9 mouse cellular contexts compared by ENCODE assay signal in the genomic region with DNA sequence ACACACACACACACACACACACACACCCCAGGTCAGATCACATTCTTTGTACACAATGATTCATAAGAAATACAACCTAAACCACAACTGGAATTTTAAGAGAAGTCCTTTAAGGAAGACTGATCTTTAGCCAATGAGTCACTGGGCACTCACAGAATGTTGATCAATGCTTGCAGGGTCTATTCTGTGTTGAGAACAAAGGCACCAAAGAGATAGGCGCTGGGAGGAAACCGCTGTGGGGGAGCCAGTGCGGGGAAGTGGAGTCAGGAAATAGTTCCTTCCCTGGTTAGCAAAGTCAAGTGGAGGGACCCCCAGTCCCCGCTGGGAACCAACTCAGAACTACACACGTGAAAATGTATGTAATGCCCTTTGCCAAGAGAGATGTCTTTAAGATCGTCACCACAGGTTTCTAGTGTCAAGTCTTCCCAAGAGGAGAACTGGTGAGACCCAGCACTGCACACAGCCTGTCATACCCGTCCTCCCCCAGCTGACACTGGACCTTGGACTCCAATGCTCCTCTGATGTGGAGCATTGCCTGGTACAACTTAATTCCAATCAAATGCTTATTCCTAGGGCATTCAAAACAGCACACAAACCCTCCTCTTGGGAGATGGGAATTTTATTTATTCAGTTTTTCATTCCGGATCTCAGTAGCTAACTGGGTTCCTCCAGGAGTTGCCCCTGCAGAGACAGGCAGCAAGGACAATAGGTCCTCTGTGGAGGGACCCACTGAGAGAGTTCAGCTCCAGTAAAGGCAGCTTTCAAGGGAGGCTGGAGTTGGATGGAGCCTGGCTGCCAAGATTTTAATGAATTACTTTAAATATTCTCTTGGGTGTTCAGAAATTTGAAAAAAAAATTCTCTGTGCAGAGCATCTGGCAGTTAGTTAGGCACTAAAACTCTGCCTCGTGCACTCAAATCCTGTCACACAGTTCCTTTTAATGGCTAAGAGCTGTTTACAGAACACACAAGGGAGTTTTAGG. TPM values are rescaled to one million over a fixed set of nuclear protein-coding genes. Genes with fewer than 3 reads are reported as not detected.
DNase-seq lines count a peak whose midpoint lies in the region; ATAC-seq and TF ChIP-seq lines count a peak whose summit lies in the region.
"Had no signal": no experiment of that assay in that cellular context is flagged by ENCODE, and none has a peak within 500 bp of the region (broad histone marks: within the 10 kb centered on the region; RNA-seq: fewer than 3 reads in every experiment).

No protein-coding gene starts in this region.

- peak overlapping the region; percentile 74 for H3K27ac ChIP-seq in limb, embryonic 10.5 days
- H3K27ac ChIP-seq: liver, embryonic 14.5 days had no signal

- TF ChIP-seq CTCF in lung, adult 2 months (IDR thresholded peaks at IDR 0.05; ENCODE audit: insufficient read depth, low read length): no peak

- H3K27me3 ChIP-seq in limb, embryonic 10.5 days (ENCODE audit: low read depth, poor library complexity, severe bottlenecking): no peaks in the 10 kb centered on the region

- H3K36me3 ChIP-seq in limb, embryonic 10.5 days: no peaks in the 10 kb centered on the region

- H3K4me3 ChIP-seq in limb, embryonic 10.5 days: no peak overlapping the region
- no peak overlapping the region for H3K4me3 ChIP-seq in lung, adult 2 months (replicated peaks; ENCODE audit: extremely low read depth, low read depth, low read length)

- peaks cover 19% of the 10 kb centered on the region for H3K4me1 ChIP-seq in limb, embryonic 10.5 days
- no peaks in the 10 kb centered on the region for H3K4me1 ChIP-seq in lung, adult 2 months (ENCODE audit: control insufficient read depth, insufficient read depth, low read length)

- no peaks in the 10 kb centered on the region for H3K9me3 ChIP-seq in limb, embryonic 10.5 days (replicated peaks)

- peak; percentile 25 to 36 for DNase-seq in cerebellum, postnatal 10 days
- no peak for DNase-seq in cerebellum, postnatal 25 days
- peak; percentile 41 to 59 for DNase-seq in right cerebral cortex, postnatal 10 days (ENCODE audit: low spot score in 2 of 2)
- no peak for DNase-seq in right cerebral cortex, adult 18-20 months
- DNase-seq in limb, embryonic 10.5 days (ENCODE audit: low spot score): no peak
- DNase-seq in cerebellum, postnatal 14 days: no peak
- no peak for DNase-seq in lung, adult 2 months

- no peak for ATAC-seq in erythroblast, adult 5-6 weeks (replicated peaks; ENCODE audit: low FRiP score, poor library complexity, severe bottlenecking)

- WGBS in limb, embryonic 10.5 days: 52% methylated on average over 9 of the region's 9 CpGs
- WGBS in lung, adult 2 months: 29% methylated on average over 9 of the region's 9 CpGs

- no peak for TF ChIP-seq POLR2A in lung, adult 2 months (IDR thresholded peaks at IDR 0.05; ENCODE audit: borderline replicate concordance, extremely low read depth, low read depth, low read length)

RNA-seq across cellular contexts. Expression of a gene that starts 10.6 kb away (rescaled TPM):
- 0.50 and 1.3 TPM in 2 replicates for polyA plus RNA-seq in limb, embryonic 10.5 days (2016; fragmentation: Nextera tagmentation; extraction: Ambion mirVana)
- 9.0 and 19.2 TPM in 2 replicates for total RNA-seq in erythroblast, adult 5-6 weeks (2015; ENCODE audit: low replicate concordance)
- total RNA-seq in erythroblast, adult 5-6 weeks (2017; ENCODE audit: low replicate concordance): 2.8 and 4.1 TPM in 2 replicates
- polyA plus RNA-seq in lung, adult 2 months (2012; rRNA removed): 18.4 and 25.7 TPM in 2 replicates

Comparison
In these comparisons a context has a peak if more than half of its experiments do, and no peak if none do; other contexts are left out.
1. DNase-seq: peak in cerebellum, postnatal 10 days (2 of 2) and right cerebral cortex, postnatal 10 days (2 of 2); none in cerebellum, postnatal 25 days (0 of 2), right cerebral cortex, adult 18-20 months (single experiment), limb, embryonic 10.5 days (single experiment), cerebellum, postnatal 14 days (0 of 2) and lung, adult 2 months (single experiment).